Mouse (Mus musculus) hindbrain, postnatal 0 days (tissue): Measurements from ENCODE around the gene Gadd45b. TPM values are rescaled to one million over a fixed set of nuclear protein-coding genes. Genes with fewer than 3 reads are reported as not detected.

Source experiments
- ATAC-seq: fragments of 200-750 bp; cut with Nextera tagmentation; 2 replicates; pipeline ENCODE4 v1.8.0; 2017; ENCODE audit warnings: mild to moderate bottlenecking, moderate TSS enrichment, moderate library complexity
- DNase-seq: peaks from one replicate; pipeline ENCODE4 v3.0.0-alpha.2; 2015; ENCODE audit warnings: low spot score
- H3K27ac ChIP-seq: fragments of 300-500 bp; sonication (generic); 2 replicates; pipeline ENCODE4 v1.5.1; 2014; ENCODE audit warnings: mild to moderate bottlenecking
- H3K27me3 ChIP-seq: fragments of 300-500 bp; sonication (generic); 2 replicates; pipeline ENCODE4 v1.6.1; 2014; ENCODE audit warnings: low read length, mixed read lengths; ENCODE audit not compliant: insufficient read depth
- H3K36me3 ChIP-seq: fragments of 300-500 bp; sonication (generic); 2 replicates; pipeline ENCODE4 v1.6.1; 2014; ENCODE audit warnings: low read length, mixed read lengths; ENCODE audit not compliant: insufficient read depth
- H3K4me1 ChIP-seq: fragments of 300-500 bp; sonication (generic); 2 replicates; pipeline ENCODE4 v1.6.1; 2014; ENCODE audit warnings: antibody characterized with exemption, low read length, mixed read lengths; ENCODE audit not compliant: insufficient read depth
- H3K4me2 ChIP-seq: fragments of 300-500 bp; sonication (generic); 2 replicates; pipeline ENCODE4 v1.6.1; 2014; ENCODE audit warnings: low read depth, mild to moderate bottlenecking, low read length, moderate library complexity, mixed read lengths
- H3K4me3 ChIP-seq: fragments of 300-500 bp; sonication (generic); 2 replicates; pipeline ENCODE4 v1.5.1; 2014; ENCODE audit warnings: low read length
- H3K9ac ChIP-seq: fragments of 300-500 bp; sonication (generic); replicated peaks from 2 replicates; pipeline ENCODE4 v1.6.1; 2014; ENCODE audit warnings: mild to moderate bottlenecking, low read length, moderate library complexity, mixed read lengths
- H3K9me3 ChIP-seq: fragments of 300-500 bp; sonication (generic); 2 replicates; pipeline ENCODE4 v1.6.1; 2016; ENCODE audit warnings: low read length, mixed read lengths
- CTCF ChIP-seq: IDR thresholded peaks from 2 replicates; pipeline ENCODE4 v1.5.1; 2016; ENCODE audit warnings: antibody characterized with exemption, control low read depth, low read depth
- WGBS: fragments of 180-500 bp; shearing (Covaris S2); extraction: QIAGEN DNeasy Blood & Tissue Kit; methylation state at CpG from one replicate; pipeline ENCODE4 v1.1.7; 2014; 5-methylcytosine and 5-hydroxymethylcytosine counted together
- polyA plus RNA-seq: library from polyadenylated mRNA; unstranded; fragments of >200 nt; fragmentation: Nextera tagmentation; extraction: Ambion mirVana; gene quantifications from 2 replicates; pipeline ENCODE4 v1.2.1, GENCODE M21; 2015
- total RNA-seq: library from RNA; depleted of rRNA; stranded (reverse); fragments of >200 nt; gene quantifications from 2 replicates; pipeline ENCODE4 v1.2.3, GENCODE M21; 2014

Gene Gadd45b
- total and polyA plus RNA-seq, 2 experiments from 2014 or later, result 8.2 to 8.6 TPM

- Histone ChIP-seq H3K9me3 (no peaks in the 10 kb centered on the region), H3K36me3 (no peaks in the 10 kb centered on the region), H3K9ac (peak overlapping the region; percentile 59), H3K4me2 (peak overlapping the region; percentile 93), H3K4me1 (peaks cover 14% of the 10 kb centered on the region), H3K4me3 (peak overlapping the region; percentile 53), H3K27me3 (peaks cover 11% of the 10 kb centered on the region; the same call in 1 of the 2 replicates), H3K27ac (no peak overlapping the region)
- TF ChIP-seq CTCF, result no peak
- WGBS, result under 1% methylated on average over 45 of the region's 45 CpGs
- ATAC-seq (no peak), DNase-seq (peak; percentile 8)
Measured at GRCm38 (mm10) chr10:80930361-80931152, 684 bp downstream of the Gadd45b start.

GRCm38 (mm10) chr10:80931153-80931671 lies 1.3 kb downstream of the Gadd45b start:
- Histone ChIP-seq H3K4me2 (peak overlapping the region; percentile 93), H3K27ac (no peak overlapping the region), H3K9me3 (no peaks in the 10 kb centered on the region), H3K9ac (peak overlapping the region; percentile 59), H3K36me3 (no peaks in the 10 kb centered on the region), H3K4me1 (peaks cover 18% of the 10 kb centered on the region), H3K27me3 (peaks cover 11% of the 10 kb centered on the region; the same call in 1 of the 2 replicates), H3K4me3 (peak overlapping the region; percentile 53)
- WGBS, result 2% methylated on average over 13 of the region's 14 CpGs
- DNase-seq, result peak; percentile 57
- TF ChIP-seq CTCF, result no peak
- ATAC-seq, result no peak

- no peak for TF ChIP-seq CTCF
- H3K4me1 ChIP-seq, result peaks cover 21% of the 10 kb centered on the region
Measured at GRCm38 (mm10) chr10:80931695-80932094, 1.8 kb downstream of the Gadd45b start.

GRCm38 (mm10) chr10:80932206-80932605 lies 2.3 kb downstream of the Gadd45b start:
- ATAC-seq (no peak), DNase-seq (peak; percentile 58)
- 3% methylated on average over 20 of the region's 20 CpGs for WGBS

More at GRCm38 (mm10) chr10:80931695-80932094, 1.8 kb downstream of the Gadd45b start:
- 0 out of 2 replicates have a peak overlapping the region, but pooled peaks have one; percentile 12 for H3K4me3 ChIP-seq
- H3K27me3 ChIP-seq, result peaks cover 11% of the 10 kb centered on the region; the same call in 1 of the 2 replicates
- ATAC-seq (no peak), DNase-seq (no peak)
- peak overlapping the region; percentile 93 for H3K4me2 ChIP-seq
- H3K36me3 ChIP-seq, result no peaks in the 10 kb centered on the region
- WGBS, result under 1% methylated on average over 26 of the region's 26 CpGs
- no peaks in the 10 kb centered on the region for H3K9me3 ChIP-seq
- H3K27ac ChIP-seq, result no peak overlapping the region
- H3K9ac ChIP-seq, result no peak overlapping the region

GRCm38 (mm10) chr10:80932700-80933420 lies 3.0 kb downstream of the Gadd45b start:
- Histone ChIP-seq H3K27ac (no peak overlapping the region), H3K9me3 (no peaks in the 10 kb centered on the region), H3K27me3 (peaks cover 11% of the 10 kb centered on the region; the same call in 1 of the 2 replicates), H3K9ac (no peak overlapping the region), H3K4me2 (peak overlapping the region; percentile 93), H3K4me3 (peak overlapping the region; percentile 12), H3K36me3 (no peaks in the 10 kb centered on the region), H3K4me1 (peaks cover 30% of the 10 kb centered on the region)
- ATAC-seq, result no peak
- TF ChIP-seq CTCF, result no peak
- WGBS, result 3% methylated on average over 17 of the region's 17 CpGs
- no peak for DNase-seq

More at GRCm38 (mm10) chr10:80932206-80932605, 2.3 kb downstream of the Gadd45b start:
- peak overlapping the region; percentile 12 for H3K4me3 ChIP-seq
- H3K27me3 ChIP-seq, result peaks cover 11% of the 10 kb centered on the region; the same call in 1 of the 2 replicates
- H3K36me3 ChIP-seq, result no peaks in the 10 kb centered on the region
- TF ChIP-seq CTCF, result no peak
- peak overlapping the region; percentile 93 for H3K4me2 ChIP-seq
- H3K9ac ChIP-seq, result no peak overlapping the region
- H3K4me1 ChIP-seq, result peaks cover 23% of the 10 kb centered on the region
- no peaks in the 10 kb centered on the region for H3K9me3 ChIP-seq
- H3K27ac ChIP-seq, result no peak overlapping the region

- H3K4me3 ChIP-seq, result no peak overlapping the region
- H3K27me3 ChIP-seq, result peaks cover 11% of the 10 kb centered on the region; the same call in 1 of the 2 replicates
- DNase-seq (peak; percentile 18), ATAC-seq (no peak)
- no peak for TF ChIP-seq CTCF
- H3K27ac ChIP-seq, result no peak overlapping the region
- H3K4me1 ChIP-seq, result peaks cover 30% of the 10 kb centered on the region
- H3K36me3 ChIP-seq, result no peaks in the 10 kb centered on the region
- 3% methylated on average over 21 of the region's 21 CpGs for WGBS
- H3K4me2 ChIP-seq, result peak overlapping the region; percentile 40
- H3K9me3 ChIP-seq, result no peaks in the 10 kb centered on the region
- no peak overlapping the region for H3K9ac ChIP-seq
Measured at GRCm38 (mm10) chr10:80933421-80933979, 3.6 kb downstream of the Gadd45b start.
